Mouse (Mus musculus): ENCODE results near the gene Ndufb10.

DNA sequence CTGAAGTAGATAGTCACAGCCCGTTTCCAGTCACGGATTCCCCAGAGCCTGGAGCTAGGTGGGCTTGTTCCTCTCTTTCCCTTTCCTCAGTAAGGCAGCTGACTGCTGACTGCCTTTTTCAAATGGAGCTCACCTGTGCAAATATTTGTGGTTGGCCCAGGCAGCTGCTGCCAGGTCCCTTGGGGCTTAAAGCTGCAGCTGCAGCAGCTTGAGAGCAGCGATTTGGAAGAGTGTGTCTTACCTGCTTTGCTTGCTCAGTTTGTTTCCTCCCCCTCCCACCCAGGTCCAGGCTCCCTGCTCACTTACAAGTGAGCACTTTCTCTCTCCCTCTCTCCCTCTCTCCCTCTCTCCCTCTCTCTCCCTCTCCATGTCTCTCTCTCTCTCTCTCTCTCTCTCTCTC lies 44.9 kb upstream of the Ndufb10 start:
- no peak for TF ChIP-seq CTCF (IDR thresholded peaks at IDR 0.05; ENCODE audit: low read depth)
- TF ChIP-seq EP300 (optimal IDR thresholded peaks at IDR 0.05): no peak

Data from stomach, postnatal 0 days (tissue).